Mouse (Mus musculus) lung, embryonic 15.5 days (tissue): Measurements from ENCODE around the gene Mroh3. TPM values are rescaled to one million over a fixed set of nuclear protein-coding genes. Genes with fewer than 3 reads are reported as not detected.

Source experiments
- ATAC-seq: fragments of 200-750 bp; cut with Nextera tagmentation; 2 replicates; pipeline ENCODE4 v1.8.0; 2017; ENCODE audit warnings: moderate number of reproducible peaks, borderline replicate concordance; ENCODE audit not compliant: low FRiP score, low TSS enrichment; ENCODE audit errors: extremely low read depth
- H3K27ac ChIP-seq: fragments of 300-500 bp; sonication (generic); 2 replicates; pipeline ENCODE4 v1.5.1; 2015; ENCODE audit warnings: moderate library complexity, mild to moderate bottlenecking, inconsistent platforms
- H3K27me3 ChIP-seq: fragments of 300-500 bp; sonication (generic); 2 replicates; pipeline ENCODE4 v1.6.1; 2015; ENCODE audit warnings: inconsistent platforms
- H3K36me3 ChIP-seq: fragments of 300-500 bp; sonication (generic); 2 replicates; pipeline ENCODE4 v1.6.1; 2015; ENCODE audit warnings: inconsistent platforms
- H3K4me1 ChIP-seq: fragments of 300-500 bp; sonication (generic); 2 replicates; pipeline ENCODE4 v1.6.1; 2015; ENCODE audit warnings: inconsistent platforms
- H3K4me2 ChIP-seq: fragments of 300-500 bp; sonication (generic); 2 replicates; pipeline ENCODE4 v1.6.1; 2015; ENCODE audit warnings: inconsistent platforms, mild to moderate bottlenecking, moderate library complexity
- H3K4me3 ChIP-seq: fragments of 300-500 bp; sonication (generic); 2 replicates; pipeline ENCODE4 v1.5.1; 2015; ENCODE audit warnings: mild to moderate bottlenecking, inconsistent platforms
- H3K9ac ChIP-seq: fragments of 300-500 bp; sonication (generic); 2 replicates; pipeline ENCODE4 v1.6.1; 2015; ENCODE audit warnings: inconsistent platforms
- H3K9me3 ChIP-seq: fragments of 300-500 bp; sonication (generic); 2 replicates; pipeline ENCODE4 v1.6.1; 2016; ENCODE audit warnings: inconsistent platforms
- WGBS: fragments of 180-500 bp; shearing (Covaris S2); methylation state at CpG from one replicate; pipeline ENCODE4 v1.1.7; 2015; 5-methylcytosine and 5-hydroxymethylcytosine counted together
- polyA plus RNA-seq: library from polyadenylated mRNA; unstranded; fragments of >200 nt; fragmentation: Nextera tagmentation; extraction: Ambion mirVana; gene quantifications from 2 replicates; pipeline ENCODE4 v1.2.1, GENCODE M21; 2015

Mroh3 gene
- polyA plus RNA-seq, 1 experiment from 2014 or later = 0.17 TPM

- WGBS = 29% methylated on average over 6 of the region's 6 CpGs
- Histone ChIP-seq H3K4me3 (no peak overlapping the region), H3K36me3 (no peaks in the 10 kb centered on the region), H3K4me1 (peaks cover 51% of the 10 kb centered on the region), H3K9me3 (no peaks in the 10 kb centered on the region), H3K27ac (no peak overlapping the region), H3K27me3 (no peaks in the 10 kb centered on the region), H3K9ac (no peak overlapping the region), H3K4me2 (no peak overlapping the region)
- ATAC-seq = peak; percentile 40; the same call in 1 of the 2 replicates
Measured at GRCm38 (mm10) chr1:136142336-136142735, 70.3 kb downstream of the Mroh3 start.

- Histone ChIP-seq H3K4me2 (no peak overlapping the region), H3K9ac (no peak overlapping the region), H3K4me3 (no peak overlapping the region), H3K4me1 (peaks cover 60% of the 10 kb centered on the region), H3K9me3 (no peaks in the 10 kb centered on the region), H3K27ac (no peak overlapping the region), H3K27me3 (no peaks in the 10 kb centered on the region), H3K36me3 (no peaks in the 10 kb centered on the region)
- 83% methylated on average over 11 of the region's 11 CpGs for WGBS
- ATAC-seq = no peak
Measured at GRCm38 (mm10) chr1:136141176-136141950, 71.3 kb downstream of the Mroh3 start.

GRCm38 (mm10) chr1:136139990-136140640 lies 72.5 kb downstream of the Mroh3 start:
- Histone ChIP-seq H3K4me1 (peaks cover 73% of the 10 kb centered on the region), H3K27ac (peak overlapping the region; percentile 83), H3K9me3 (no peaks in the 10 kb centered on the region), H3K9ac (peak overlapping the region; percentile 61), H3K4me2 (peak overlapping the region; percentile 93), H3K27me3 (no peaks in the 10 kb centered on the region), H3K4me3 (peak overlapping the region; percentile 54), H3K36me3 (no peaks in the 10 kb centered on the region)
- 1% methylated on average over 32 of the region's 32 CpGs for WGBS
- peak; percentile 35; the same call in 1 of the 2 replicates for ATAC-seq

- H3K4me2 ChIP-seq = peak overlapping the region; percentile 13; the same call in 1 of the 2 replicates
- WGBS = 32% methylated on average over 10 of the region's 10 CpGs
- H3K27ac ChIP-seq = peak overlapping the region; percentile 80
- H3K27me3 ChIP-seq = no peaks in the 10 kb centered on the region
- H3K4me1 ChIP-seq = peaks cover 91% of the 10 kb centered on the region
- no peak for ATAC-seq
- H3K9ac ChIP-seq = no peak overlapping the region
- H3K36me3 ChIP-seq = no peaks in the 10 kb centered on the region
- no peaks in the 10 kb centered on the region for H3K9me3 ChIP-seq
- H3K4me3 ChIP-seq = no peak overlapping the region
Measured at GRCm38 (mm10) chr1:136138191-136138830, 74.3 kb downstream of the Mroh3 start.

- Histone ChIP-seq H3K4me2 (peak overlapping the region; percentile 22; the same call in 1 of the 2 replicates), H3K27ac (peak overlapping the region; percentile 80), H3K4me1 (peaks cover 97% of the 10 kb centered on the region), H3K27me3 (peaks cover 4% of the 10 kb centered on the region; the same call in 1 of the 2 replicates), H3K36me3 (no peaks in the 10 kb centered on the region), H3K9ac (no peak overlapping the region), H3K9me3 (no peaks in the 10 kb centered on the region), H3K4me3 (no peak overlapping the region)
- peak; percentile 7; the same call in 1 of the 2 replicates for ATAC-seq
- 0% methylated on average over 4 of the region's 4 CpGs for WGBS
Measured at GRCm38 (mm10) chr1:136137575-136137974, 75.1 kb downstream of the Mroh3 start.

GRCm38 (mm10) chr1:136137071-136137531 lies 75.5 kb downstream of the Mroh3 start:
- Histone ChIP-seq H3K27me3 (peaks cover 8% of the 10 kb centered on the region; the same call in 1 of the 2 replicates), H3K9me3 (no peaks in the 10 kb centered on the region), H3K4me3 (no peak overlapping the region), H3K4me1 (peaks cover 97% of the 10 kb centered on the region), H3K36me3 (no peaks in the 10 kb centered on the region), H3K4me2 (peak overlapping the region; percentile 22; the same call in 1 of the 2 replicates), H3K27ac (peak overlapping the region; percentile 80), H3K9ac (no peak overlapping the region)
- 30% methylated on average over 7 of the region's 7 CpGs for WGBS
- no peak for ATAC-seq

- peak overlapping the region; percentile 80 for H3K27ac ChIP-seq
- H3K4me2 ChIP-seq = peak overlapping the region; percentile 22; the same call in 1 of the 2 replicates
- no peaks in the 10 kb centered on the region for H3K9me3 ChIP-seq
- 47% methylated on average over 4 of the region's 4 CpGs for WGBS
- ATAC-seq = peak; percentile 68; the same call in 1 of the 2 replicates
- peaks cover 11% of the 10 kb centered on the region; the same call in 1 of the 2 replicates for H3K27me3 ChIP-seq
- no peaks in the 10 kb centered on the region for H3K36me3 ChIP-seq
- no peak overlapping the region for H3K4me3 ChIP-seq
- H3K9ac ChIP-seq = no peak overlapping the region
- peaks cover 97% of the 10 kb centered on the region for H3K4me1 ChIP-seq
Measured at GRCm38 (mm10) chr1:136136547-136136946, 76.1 kb downstream of the Mroh3 start.

GRCm38 (mm10) chr1:136135777-136136444 lies 76.7 kb downstream of the Mroh3 start:
- peak overlapping the region; percentile 22; the same call in 1 of the 2 replicates for H3K4me2 ChIP-seq
- no peaks in the 10 kb centered on the region for H3K9me3 ChIP-seq
- no peaks in the 10 kb centered on the region for H3K36me3 ChIP-seq
- H3K4me1 ChIP-seq = peaks cover 95% of the 10 kb centered on the region
- ATAC-seq = no peak
- no peak overlapping the region for H3K4me3 ChIP-seq
- H3K27ac ChIP-seq = peak overlapping the region; percentile 80
- 60% methylated on average over 6 of the region's 6 CpGs for WGBS
- H3K9ac ChIP-seq = no peak overlapping the region
- H3K27me3 ChIP-seq = peaks cover 11% of the 10 kb centered on the region; the same call in 1 of the 2 replicates

- Histone ChIP-seq H3K27me3 (peaks cover 11% of the 10 kb centered on the region; the same call in 1 of the 2 replicates), H3K9ac (no peak overlapping the region), H3K4me3 (no peak overlapping the region), H3K4me2 (no peak overlapping the region), H3K9me3 (no peaks in the 10 kb centered on the region), H3K27ac (0 out of 2 replicates have a peak overlapping the region, but pooled peaks have one; percentile 8), H3K36me3 (no peaks in the 10 kb centered on the region), H3K4me1 (peaks cover 96% of the 10 kb centered on the region)
- WGBS = 22% methylated on average over 1 of the region's 1 CpGs
- no peak for ATAC-seq
Measured at GRCm38 (mm10) chr1:136135046-136135445, 77.6 kb downstream of the Mroh3 start.

- Histone ChIP-seq H3K4me3 (no peak overlapping the region), H3K36me3 (no peaks in the 10 kb centered on the region), H3K27me3 (peaks cover 11% of the 10 kb centered on the region; the same call in 1 of the 2 replicates), H3K27ac (no peak overlapping the region), H3K9ac (no peak overlapping the region), H3K4me1 (peaks cover 96% of the 10 kb centered on the region), H3K9me3 (no peaks in the 10 kb centered on the region), H3K4me2 (no peak overlapping the region)
- 59% methylated on average over 2 of the region's 2 CpGs for WGBS
- ATAC-seq = no peak
Measured at GRCm38 (mm10) chr1:136134547-136134946, 78.1 kb downstream of the Mroh3 start.
